16 mouse cellular contexts compared by ENCODE assay signal in the genomic region with DNA sequence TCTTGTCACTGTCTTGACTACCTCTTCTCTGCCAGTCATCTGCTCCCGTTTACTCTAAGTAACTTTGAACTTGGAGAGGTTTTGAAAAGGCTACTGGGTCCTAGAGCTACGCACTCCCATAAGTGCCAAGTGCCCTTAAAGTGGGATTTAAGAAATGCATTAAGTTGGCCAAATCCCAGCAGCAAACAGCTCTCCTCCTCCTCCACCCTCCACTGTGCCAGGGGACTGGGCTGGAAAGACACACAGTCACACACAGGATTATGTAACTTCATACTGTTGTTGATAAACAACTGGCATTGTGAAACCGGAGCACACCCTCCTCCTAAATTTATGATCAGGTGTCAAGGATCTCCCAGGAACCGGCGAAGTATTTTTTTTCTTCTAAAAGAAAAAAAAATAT.
"Had no signal": no experiment of that assay in that cellular context is flagged by ENCODE, and none has a peak within 500 bp of the region (broad histone marks: within the 10 kb centered on the region; RNA-seq: fewer than 3 reads in every experiment).

No protein-coding gene starts in this region.

- ATAC-seq: intestine, embryonic 15.5 days; liver, postnatal 0 days had no signal

- H3K4me1 ChIP-seq: liver, embryonic 13.5 days had no signal

- DNase-seq: kidney, adult 2 months; kidney, postnatal 14 days; liver, embryonic 13.5 days; liver, postnatal 0 days; right cerebral cortex, adult 18-20 months; right cerebral cortex, postnatal 4 days; spleen, adult 18-20 months; thymus, adult 18-20 months; thymus, postnatal 14 days had no signal

- H3K4me3 ChIP-seq: intestine, embryonic 15.5 days; kidney, embryonic 15.5 days; left cerebral cortex, adult 2 months; limb, embryonic 10.5 days; liver, embryonic 13.5 days; midbrain, embryonic 12.5 days; myocyte; neural tube, embryonic 15.5 days had no signal

- H3K36me3 ChIP-seq: intestine, embryonic 15.5 days; kidney, embryonic 15.5 days; limb, embryonic 10.5 days; liver, embryonic 13.5 days; midbrain, embryonic 12.5 days; neural tube, embryonic 15.5 days had no signal

- H3K9me3 ChIP-seq: intestine, embryonic 15.5 days; kidney, embryonic 15.5 days; limb, embryonic 10.5 days; liver, embryonic 13.5 days; midbrain, embryonic 12.5 days; neural tube, embryonic 15.5 days had no signal

- H3K9ac ChIP-seq: intestine, embryonic 15.5 days; kidney, embryonic 15.5 days; liver, embryonic 13.5 days; liver, postnatal 0 days; midbrain, embryonic 12.5 days; neural tube, embryonic 15.5 days had no signal

- H3K4me2 ChIP-seq: kidney, embryonic 15.5 days; liver, embryonic 13.5 days; midbrain, embryonic 12.5 days; neural tube, embryonic 15.5 days had no signal

- H3K27ac ChIP-seq: intestine, embryonic 15.5 days; kidney, embryonic 15.5 days; left cerebral cortex, adult 2 months; limb, embryonic 10.5 days; liver, embryonic 13.5 days; midbrain, embryonic 12.5 days; neural tube, embryonic 15.5 days had no signal
